Mouse (Mus musculus) megakaryocyte-erythroid progenitor cell, adult 5-6 weeks (primary cell): ENCODE measurements around the gene Lbhd2. TPM values are rescaled to one million over a fixed set of nuclear protein-coding genes. Genes with fewer than 3 reads are reported as not detected.
A peak's percentile ranks its signal among the peaks of the same experiment; 100 is the strongest.

Experiments used
- ATAC-seq: replicated peaks from 2 replicates; pipeline ENCODE4 v1.8.0; 2016; ENCODE audit warnings: mild to moderate bottlenecking, inconsistent platforms; ENCODE audit not compliant: severe bottlenecking, poor library complexity, low FRiP score, low TSS enrichment
- total RNA-seq, 2 experiments: library from RNA; stranded (forward) in 1 of 2; stranded (reverse) in 1 of 2; fragments of 200-1000, 215-1000 nt in 1 of 2; fragments of >200 nt in 1 of 2; fragmentation: Nextera tagmentation in 1 of 2; gene quantifications; 2 replicates each; pipeline ENCODE4 v1.2.3; 2014 to 2017

Gene Lbhd2
- total RNA-seq, 2 experiments from 2014 or later = not detected

GRCm38 (mm10) chr12:111443921-111444831 lies 37.6 kb downstream of the Lbhd2 start:
- no peak for ATAC-seq

GRCm38 (mm10) chr12:111445161-111445889 lies 38.7 kb downstream of the Lbhd2 start:
- no peak for ATAC-seq

- no peak for ATAC-seq
These were observed 39.4 kb downstream of the Lbhd2 start for GRCm38 (mm10) chr12:111445890-111446613.

GRCm38 (mm10) chr12:111446745-111447144 lies 40.1 kb downstream of the Lbhd2 start:
- ATAC-seq = no peak

GRCm38 (mm10) chr12:111447350-111447749 lies 40.7 kb downstream of the Lbhd2 start:
- no peak for ATAC-seq

GRCm38 (mm10) chr12:111447898-111448760 lies 41.5 kb downstream of the Lbhd2 start:
- ATAC-seq = no peak

GRCm38 (mm10) chr12:111448931-111449705 lies 42.5 kb downstream of the Lbhd2 start:
- no peak for ATAC-seq

GRCm38 (mm10) chr12:111450359-111450758 lies 43.8 kb downstream of the Lbhd2 start:
- no peak for ATAC-seq

- ATAC-seq = no peak
These were observed 45.0 kb downstream of the Lbhd2 start for GRCm38 (mm10) chr12:111451561-111451960.

- ATAC-seq = no peak
These were observed 47.4 kb downstream of the Lbhd2 start for GRCm38 (mm10) chr12:111454021-111454420.

GRCm38 (mm10) chr12:111454543-111455280 lies 48.1 kb downstream of the Lbhd2 start:
- no peak for ATAC-seq

- ATAC-seq = 0 out of 2 replicates have a peak, but pooled peaks have one; percentile 2
These were observed 48.8 kb downstream of the Lbhd2 start for GRCm38 (mm10) chr12:111455311-111455846.

- ATAC-seq = no peak
These were observed 49.3 kb downstream of the Lbhd2 start for GRCm38 (mm10) chr12:111455860-111456259.

GRCm38 (mm10) chr12:111457742-111458141 lies 51.1 kb downstream of the Lbhd2 start:
- no peak for ATAC-seq
